Mouse (Mus musculus): ENCODE results near the gene Kcnj15. TPM values are rescaled to one million over a fixed set of nuclear protein-coding genes. Genes with fewer than 3 reads are reported as not detected.

The Kcnj15 gene
- polyA plus RNA-seq, 1 experiment = 0.04 TPM

DNA sequence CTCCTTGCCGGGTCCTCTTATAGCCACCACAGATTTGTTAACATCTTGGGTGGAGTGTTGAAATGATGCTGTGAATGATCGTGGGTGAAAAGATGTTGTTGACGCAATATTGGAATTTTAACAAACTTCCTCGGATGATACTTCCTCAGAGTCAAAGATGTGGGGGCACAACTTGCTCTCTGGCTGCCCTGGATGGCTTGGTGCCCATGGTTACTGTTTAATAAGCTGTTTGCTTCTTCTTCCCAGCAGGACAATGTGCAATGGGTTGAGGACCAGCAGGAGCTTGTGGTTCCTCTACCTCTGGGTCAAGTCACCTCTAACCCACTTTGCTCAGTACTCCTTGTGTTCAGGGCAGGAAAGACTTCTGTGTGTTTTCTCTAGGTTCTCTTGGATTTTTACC lies 15.2 kb upstream of the Kcnj15 start:
- no peak overlapping the region for H3K27ac ChIP-seq (ENCODE audit: insufficient read depth, low read length)
- no peak for TF ChIP-seq POLR2A (IDR thresholded peaks at IDR 0.05; ENCODE audit: extremely low read depth, insufficient read depth, low read length)
- TF ChIP-seq CTCF (IDR thresholded peaks at IDR 0.05; ENCODE audit: extremely low read depth, insufficient read depth, low read length) = no peak
- H3K4me1 ChIP-seq (ENCODE audit: control insufficient read depth, insufficient read depth, low read length) = no peaks in the 10 kb centered on the region
- no peak overlapping the region for H3K4me3 ChIP-seq (ENCODE audit: insufficient read depth, low read length)

GRCm38 (mm10) chr16:95243401-95243800 lies 14.0 kb upstream of the Kcnj15 start:
- Histone ChIP-seq H3K4me1 (ENCODE audit: control insufficient read depth, insufficient read depth, low read length) (no peaks in the 10 kb centered on the region), H3K27ac (ENCODE audit: insufficient read depth, low read length) (no peak overlapping the region), H3K4me3 (ENCODE audit: insufficient read depth, low read length) (no peak overlapping the region)
- TF ChIP-seq CTCF (IDR thresholded peaks at IDR 0.05; ENCODE audit: extremely low read depth, insufficient read depth, low read length) (no peak), POLR2A (IDR thresholded peaks at IDR 0.05; ENCODE audit: extremely low read depth, insufficient read depth, low read length) (no peak)

GRCm38 (mm10) chr16:95244626-95245303 lies 12.6 kb upstream of the Kcnj15 start:
- no peak overlapping the region for H3K27ac ChIP-seq (ENCODE audit: insufficient read depth, low read length)
- H3K4me3 ChIP-seq (ENCODE audit: insufficient read depth, low read length) = no peak overlapping the region
- TF ChIP-seq POLR2A (IDR thresholded peaks at IDR 0.05; ENCODE audit: extremely low read depth, insufficient read depth, low read length) = no peak
- TF ChIP-seq CTCF (IDR thresholded peaks at IDR 0.05; ENCODE audit: extremely low read depth, insufficient read depth, low read length) = no peak
- H3K4me1 ChIP-seq (ENCODE audit: control insufficient read depth, insufficient read depth, low read length) = no peaks in the 10 kb centered on the region

- no peak for TF ChIP-seq POLR2A (IDR thresholded peaks at IDR 0.05; ENCODE audit: extremely low read depth, insufficient read depth, low read length)
- no peak for TF ChIP-seq CTCF (IDR thresholded peaks at IDR 0.05; ENCODE audit: extremely low read depth, insufficient read depth, low read length)
- Histone ChIP-seq H3K27ac (ENCODE audit: insufficient read depth, low read length) (no peak overlapping the region), H3K4me3 (ENCODE audit: insufficient read depth, low read length) (no peak overlapping the region), H3K4me1 (ENCODE audit: control insufficient read depth, insufficient read depth, low read length) (no peaks in the 10 kb centered on the region)
These were observed 11.9 kb upstream of the Kcnj15 start for GRCm38 (mm10) chr16:95245499-95245898.

DNA sequence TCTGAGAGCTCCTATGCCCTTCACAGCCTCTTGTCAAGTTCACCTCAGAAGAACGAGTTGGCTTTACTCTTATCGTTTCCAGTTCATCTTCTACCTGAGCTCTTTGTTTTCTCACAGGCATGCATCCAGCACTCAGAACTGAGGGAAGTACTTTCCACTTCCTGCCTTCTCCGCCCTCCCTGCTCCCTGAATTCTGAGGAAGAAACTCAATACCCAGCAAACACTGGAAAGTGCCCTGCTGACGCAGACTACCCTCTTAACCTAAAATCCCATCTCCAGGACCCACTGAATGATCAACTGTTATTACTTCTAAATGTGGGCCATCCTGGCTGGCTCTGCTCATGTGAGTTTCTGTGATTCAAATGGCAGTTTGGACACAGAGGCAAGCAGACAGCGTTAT lies 8.7 kb upstream of the Kcnj15 start:
- Histone ChIP-seq H3K4me1 (ENCODE audit: control insufficient read depth, insufficient read depth, low read length) (no peaks in the 10 kb centered on the region), H3K27ac (ENCODE audit: insufficient read depth, low read length) (no peak overlapping the region), H3K4me3 (ENCODE audit: insufficient read depth, low read length) (no peak overlapping the region)
- TF ChIP-seq CTCF (IDR thresholded peaks at IDR 0.05; ENCODE audit: extremely low read depth, insufficient read depth, low read length) = no peak
- TF ChIP-seq POLR2A (IDR thresholded peaks at IDR 0.05; ENCODE audit: extremely low read depth, insufficient read depth, low read length) = no peak

- Histone ChIP-seq H3K27ac (ENCODE audit: insufficient read depth, low read length) (no peak overlapping the region), H3K4me1 (ENCODE audit: control insufficient read depth, insufficient read depth, low read length) (no peaks in the 10 kb centered on the region), H3K4me3 (ENCODE audit: insufficient read depth, low read length) (no peak overlapping the region)
- TF ChIP-seq CTCF (IDR thresholded peaks at IDR 0.05; ENCODE audit: extremely low read depth, insufficient read depth, low read length) = no peak
- no peak for TF ChIP-seq POLR2A (IDR thresholded peaks at IDR 0.05; ENCODE audit: extremely low read depth, insufficient read depth, low read length)
These were observed 710 bp upstream of the Kcnj15 start for GRCm38 (mm10) chr16:95256648-95257047.

- Histone ChIP-seq H3K4me1 (ENCODE audit: control insufficient read depth, insufficient read depth, low read length) (no peaks in the 10 kb centered on the region), H3K27ac (ENCODE audit: insufficient read depth, low read length) (no peak overlapping the region), H3K4me3 (ENCODE audit: insufficient read depth, low read length) (no peak overlapping the region)
- TF ChIP-seq CTCF (IDR thresholded peaks at IDR 0.05; ENCODE audit: extremely low read depth, insufficient read depth, low read length) (no peak), POLR2A (IDR thresholded peaks at IDR 0.05; ENCODE audit: extremely low read depth, insufficient read depth, low read length) (no peak)
These were observed 742 bp downstream of the Kcnj15 start for GRCm38 (mm10) chr16:95258100-95258499.

DNA sequence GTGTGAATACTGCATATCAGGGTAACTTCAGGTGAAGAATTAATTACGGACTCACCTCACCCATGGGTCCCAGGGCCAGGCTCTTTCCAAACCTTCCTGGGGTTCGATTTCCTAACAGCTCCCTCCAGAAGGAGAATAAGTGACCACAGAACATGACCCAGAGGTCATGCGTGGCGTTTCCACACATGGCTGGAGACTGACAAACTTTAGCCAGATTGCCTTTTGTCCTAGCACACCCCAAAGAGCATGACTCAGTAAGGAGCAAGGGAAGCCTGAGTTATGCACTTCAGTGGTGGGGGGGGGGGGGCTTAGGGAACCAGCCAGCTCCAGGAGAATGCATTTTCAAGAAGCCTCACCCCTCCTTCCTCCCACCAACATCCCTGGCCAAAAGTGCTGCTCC lies 2.1 kb downstream of the Kcnj15 start:
- TF ChIP-seq CTCF (IDR thresholded peaks at IDR 0.05; ENCODE audit: extremely low read depth, insufficient read depth, low read length) (no peak), POLR2A (IDR thresholded peaks at IDR 0.05; ENCODE audit: extremely low read depth, insufficient read depth, low read length) (no peak)
- H3K4me1 ChIP-seq (ENCODE audit: control insufficient read depth, insufficient read depth, low read length) = no peaks in the 10 kb centered on the region
- no peak overlapping the region for H3K4me3 ChIP-seq (ENCODE audit: insufficient read depth, low read length)
- no peak overlapping the region for H3K27ac ChIP-seq (ENCODE audit: insufficient read depth, low read length)

DNA sequence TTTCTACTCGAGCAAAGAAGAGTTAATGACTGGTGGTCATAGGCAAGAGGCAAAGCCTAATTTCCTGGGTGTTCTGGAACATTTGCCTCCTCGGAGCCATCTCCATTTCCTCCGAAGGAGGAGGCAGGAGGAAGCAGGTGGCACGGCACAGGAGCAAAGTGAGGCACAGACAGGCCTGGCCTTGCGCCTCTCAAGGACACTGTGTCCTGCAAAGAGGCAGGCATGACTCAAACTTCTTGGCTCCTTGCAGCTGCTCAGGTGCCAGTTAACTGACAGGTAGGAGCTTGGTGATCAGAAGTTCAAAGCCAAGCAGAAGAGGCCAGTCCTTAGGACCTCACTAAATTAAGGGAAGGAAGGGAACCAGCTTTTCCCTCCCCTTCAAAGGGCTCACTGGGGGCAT lies 3.3 kb downstream of the Kcnj15 start:
- TF ChIP-seq CTCF (IDR thresholded peaks at IDR 0.05; ENCODE audit: extremely low read depth, insufficient read depth, low read length) (no peak), POLR2A (IDR thresholded peaks at IDR 0.05; ENCODE audit: extremely low read depth, insufficient read depth, low read length) (no peak)
- no peak overlapping the region for H3K27ac ChIP-seq (ENCODE audit: insufficient read depth, low read length)
- H3K4me3 ChIP-seq (ENCODE audit: insufficient read depth, low read length) = no peak overlapping the region
- H3K4me1 ChIP-seq (ENCODE audit: control insufficient read depth, insufficient read depth, low read length) = no peaks in the 10 kb centered on the region

DNA sequence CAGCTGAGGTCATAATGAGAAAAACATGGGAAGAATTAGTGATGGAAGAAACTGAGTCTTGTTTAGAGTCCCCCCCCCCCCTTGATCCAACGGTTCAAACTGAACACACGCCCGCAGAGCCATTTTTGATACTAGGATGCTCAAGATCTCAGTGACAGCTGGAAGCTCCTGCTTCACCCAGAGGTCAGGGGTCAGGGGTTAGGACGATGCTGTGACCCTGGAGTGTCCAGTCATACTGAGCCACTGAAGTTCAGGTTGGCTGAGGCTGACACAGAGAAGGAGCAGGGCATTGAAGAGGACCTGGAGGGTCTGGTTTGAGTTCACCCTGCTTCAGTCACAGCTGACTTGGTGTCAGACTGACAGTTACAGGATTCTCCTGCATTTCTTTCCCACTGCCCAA lies 4.4 kb downstream of the Kcnj15 start:
- TF ChIP-seq CTCF (IDR thresholded peaks at IDR 0.05; ENCODE audit: extremely low read depth, insufficient read depth, low read length) (no peak), POLR2A (IDR thresholded peaks at IDR 0.05; ENCODE audit: extremely low read depth, insufficient read depth, low read length) (no peak)
- Histone ChIP-seq H3K27ac (ENCODE audit: insufficient read depth, low read length) (no peak overlapping the region), H3K4me3 (ENCODE audit: insufficient read depth, low read length) (no peak overlapping the region), H3K4me1 (ENCODE audit: control insufficient read depth, insufficient read depth, low read length) (no peaks in the 10 kb centered on the region)
